Mouse (Mus musculus): ENCODE results near the gene Igfbp1.

The Igfbp1 gene

DNA sequence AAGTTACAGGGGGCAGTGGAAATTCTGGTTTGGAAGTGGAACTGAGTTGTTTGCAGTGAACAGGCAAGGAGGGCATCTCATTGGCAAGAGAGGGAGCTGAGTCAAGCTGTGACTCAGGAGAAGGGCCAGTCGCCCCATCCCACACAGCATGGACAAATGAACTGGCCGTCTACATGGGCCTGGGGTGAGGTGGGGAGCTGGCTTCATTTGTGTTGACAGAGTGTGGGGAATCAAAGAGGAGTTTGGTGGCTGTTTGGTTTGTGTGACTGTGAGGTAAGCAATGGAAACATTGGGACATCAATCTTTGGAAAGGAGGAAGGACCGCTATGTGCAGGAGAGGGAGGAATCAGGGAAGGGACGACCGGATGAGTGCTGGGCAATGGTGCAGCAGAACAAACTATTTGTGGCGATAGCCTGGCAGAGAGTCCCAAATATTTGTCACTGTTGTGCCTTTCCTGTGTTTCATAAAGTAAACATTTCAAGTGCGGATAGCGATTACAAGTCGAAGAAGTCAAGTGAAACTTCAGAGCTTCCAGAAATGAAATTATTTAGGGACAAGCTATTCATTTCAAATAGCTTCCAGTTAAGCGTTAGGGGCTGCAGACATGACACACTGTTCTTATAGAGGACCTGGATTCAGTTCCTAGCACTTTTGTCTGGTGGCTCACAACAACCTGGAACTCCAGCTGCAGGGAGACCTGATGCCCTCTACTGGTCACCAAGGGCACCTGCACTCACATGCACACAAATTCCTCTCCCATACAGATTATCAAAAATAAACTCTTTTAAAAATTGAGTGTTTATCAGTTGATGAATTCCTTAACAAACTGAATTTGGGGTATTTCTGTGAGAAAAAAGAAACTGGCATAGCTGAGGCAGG, 2.9 kb upstream of the Igfbp1 start:
- in situ Hi-C loops (cut with MboI; ENCODE audit: unreplicated experiment in 2 of 2), result no loop called here

DNA sequence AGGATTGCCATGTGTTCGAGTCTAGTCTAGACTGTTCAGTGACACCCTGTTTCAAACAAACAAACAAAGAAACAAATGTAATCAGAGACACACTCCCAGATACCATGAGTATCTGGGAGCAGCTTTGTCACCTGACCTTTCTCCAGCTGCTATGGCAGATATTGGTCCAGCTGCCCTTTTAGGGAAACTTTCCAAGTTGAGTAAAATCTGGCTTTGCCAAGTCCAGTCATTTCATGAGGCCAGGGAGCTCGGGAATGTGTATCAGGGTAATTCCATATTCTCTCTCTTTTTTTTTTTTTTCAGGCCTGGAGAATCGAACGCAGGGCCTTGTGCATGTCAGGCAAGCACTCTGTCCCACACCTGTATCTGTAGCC, 2.3 kb upstream of the Igfbp1 start:
- in situ Hi-C loops (cut with MboI; ENCODE audit: unreplicated experiment in 2 of 2), result no loop called here

DNA sequence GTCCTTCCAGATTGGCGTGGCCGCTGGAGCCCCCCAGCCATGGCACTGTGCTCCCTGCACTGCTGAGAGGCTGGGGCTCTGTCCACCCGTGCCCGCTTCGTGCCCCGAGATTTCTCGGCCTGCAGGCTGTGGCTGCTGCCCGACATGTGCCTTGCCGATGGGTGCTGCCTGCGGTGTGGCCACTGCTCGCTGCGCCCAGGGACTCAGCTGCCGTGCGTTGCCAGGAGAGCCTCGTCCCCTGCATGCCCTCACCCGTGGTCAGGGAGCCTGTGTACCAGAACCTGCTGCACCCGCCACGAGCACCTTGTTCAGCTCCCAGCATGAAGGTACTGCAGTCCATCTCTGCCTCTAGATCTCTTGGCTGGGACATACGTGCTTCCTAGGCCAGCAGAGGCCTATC, 424 bp downstream of the Igfbp1 start:
- in situ Hi-C loops (cut with MboI; ENCODE audit: unreplicated experiment in 2 of 2), result no loop called here

DNA sequence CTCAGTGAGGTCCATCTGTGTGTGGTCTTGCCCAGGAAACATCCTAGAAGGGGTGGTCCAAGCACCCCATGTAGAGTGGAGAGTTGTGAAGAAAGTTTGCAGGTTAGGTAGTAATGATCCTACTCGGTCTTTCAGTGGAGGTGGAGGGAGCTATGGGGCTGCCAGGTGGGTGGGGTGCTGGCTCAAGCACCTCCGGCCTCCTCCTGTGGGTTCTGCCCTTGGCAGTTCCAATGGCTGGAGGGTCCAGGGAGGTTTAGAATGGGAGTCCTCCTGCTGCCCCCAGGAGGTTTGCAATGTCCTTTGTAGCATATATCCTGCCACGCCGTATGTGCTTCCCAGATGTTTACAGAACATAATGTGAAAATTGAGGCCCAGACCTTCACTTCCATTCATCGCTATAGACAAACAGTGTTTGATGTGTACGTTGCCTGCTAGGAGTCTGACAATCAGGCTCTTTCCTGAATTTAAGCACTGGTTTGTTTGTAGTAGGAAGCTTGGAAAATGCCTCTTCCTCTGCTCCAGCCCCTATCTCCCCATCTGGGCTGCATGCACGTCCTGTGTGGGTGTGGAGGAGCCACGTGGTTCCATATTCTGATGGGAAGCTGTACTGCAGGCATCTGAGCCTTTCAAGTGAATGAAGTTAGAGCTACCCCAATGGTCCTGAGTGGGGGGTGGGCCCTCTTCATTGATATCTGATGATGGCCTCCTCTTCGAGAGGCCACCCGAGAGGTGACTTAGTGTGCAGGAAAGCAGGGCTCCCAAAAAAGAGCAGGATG, 1.1 kb downstream of the Igfbp1 start:
- in situ Hi-C loops (cut with MboI; ENCODE audit: unreplicated experiment in 2 of 2), result no loop called here

- in situ Hi-C loops (cut with MboI; ENCODE audit: unreplicated experiment in 2 of 2), result loop anchor here in 1 of 2 experiments (25.0 kb wide), 1 partner anchor 1312 kb away; no protein-coding TSS in a partner anchor
These were observed 2.3 kb downstream of the Igfbp1 start for GRCm38 (mm10) chr11:7199736-7200392.

DNA sequence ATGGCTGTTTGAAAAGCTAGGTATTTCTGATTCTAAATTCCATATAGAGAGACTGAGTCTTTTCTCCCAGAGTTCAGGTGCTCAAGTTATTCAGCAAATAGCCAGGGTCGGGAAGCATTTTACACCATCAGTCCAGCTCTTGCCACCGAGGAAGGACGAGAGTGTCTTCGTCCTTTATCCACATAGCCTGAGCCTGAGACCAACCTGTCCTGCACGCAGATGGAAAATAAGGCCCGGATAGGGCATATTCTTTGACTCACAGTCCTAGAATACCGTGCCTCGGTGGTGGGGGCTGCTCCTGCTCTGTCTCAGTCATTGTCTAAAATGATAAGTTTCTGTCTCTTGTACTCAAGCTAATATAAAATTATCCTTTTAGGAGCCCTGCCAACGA, 2.8 kb downstream of the Igfbp1 start:
- in situ Hi-C loops (cut with MboI; ENCODE audit: unreplicated experiment in 2 of 2), result loop anchor here in 1 of 2 experiments (25.0 kb wide), 1 partner anchor 1312 kb away; no protein-coding TSS in a partner anchor

DNA sequence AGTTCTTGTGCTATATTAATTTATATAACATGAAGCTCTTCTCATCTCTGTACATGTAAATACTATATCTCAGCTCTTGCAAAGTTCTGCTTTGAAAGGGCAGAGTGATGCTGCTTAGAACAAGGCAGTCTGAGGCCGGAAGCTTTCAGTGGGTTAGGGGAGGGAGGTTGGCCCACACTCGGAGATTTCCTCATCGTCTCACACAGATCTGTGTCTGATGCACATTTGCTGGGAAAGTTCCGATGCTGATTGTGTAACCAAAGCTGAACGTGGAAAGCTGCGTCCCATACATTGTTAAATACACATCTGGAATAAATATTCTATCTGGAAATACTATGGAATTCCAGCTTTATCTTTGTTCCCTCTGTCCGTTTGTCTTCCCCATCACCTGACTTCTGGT, 4.6 kb downstream of the Igfbp1 start:
- in situ Hi-C loops (cut with MboI; ENCODE audit: unreplicated experiment in 2 of 2), result loop anchor here in 1 of 2 experiments (25.0 kb wide), 1 partner anchor 1310 kb away; no protein-coding TSS in a partner anchor

DNA sequence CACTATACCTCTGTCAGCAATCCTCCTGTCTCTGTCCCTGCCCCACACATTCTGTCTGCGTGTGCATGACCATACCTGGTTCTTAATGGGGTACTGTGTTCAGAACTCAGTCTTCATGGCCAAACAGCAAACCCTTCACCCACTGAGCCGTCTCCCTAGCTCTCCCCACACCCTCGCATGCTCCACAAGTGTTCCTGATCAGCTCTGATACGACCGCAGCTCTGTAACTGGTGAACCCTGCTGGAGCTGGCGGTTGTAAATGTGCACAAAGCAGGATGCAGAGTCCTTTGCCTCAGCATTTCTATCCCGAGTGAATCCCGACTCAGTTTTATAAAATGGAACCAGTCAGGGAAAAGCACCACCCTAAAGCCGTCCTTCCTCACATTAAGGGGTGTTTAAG, 6.3 kb downstream of the Igfbp1 start:
- in situ Hi-C loops (cut with MboI; ENCODE audit: unreplicated experiment in 2 of 2), result loop anchor here in 1 of 2 experiments (25.0 kb wide), 1 partner anchor 1308 kb away; no protein-coding TSS in a partner anchor

DNA sequence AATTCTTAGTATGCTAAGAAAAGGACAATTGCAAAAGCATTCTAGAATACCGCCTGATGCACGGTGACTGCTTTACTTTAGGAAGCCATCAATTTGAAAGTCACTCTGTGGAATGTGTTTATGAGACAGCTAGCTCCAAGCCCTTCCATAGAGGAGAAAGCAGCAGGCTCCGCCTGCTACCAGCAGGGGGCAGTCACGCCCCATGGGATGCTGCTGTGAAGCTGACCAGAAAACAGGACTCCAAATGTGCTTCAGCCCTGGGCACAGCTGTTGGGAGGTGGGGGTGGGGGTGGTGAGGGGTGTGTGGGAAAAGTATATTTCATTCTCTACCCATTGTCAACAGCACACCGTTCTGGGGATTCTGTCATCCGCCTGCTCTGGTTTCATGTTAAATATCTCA, 12.8 kb downstream of the Igfbp1 start:
- in situ Hi-C loops (cut with MboI; ENCODE audit: unreplicated experiment in 2 of 2), result loop anchor here in 1 of 2 experiments (25.0 kb wide), 1 partner anchor 1302 kb away; no protein-coding TSS in a partner anchor

DNA sequence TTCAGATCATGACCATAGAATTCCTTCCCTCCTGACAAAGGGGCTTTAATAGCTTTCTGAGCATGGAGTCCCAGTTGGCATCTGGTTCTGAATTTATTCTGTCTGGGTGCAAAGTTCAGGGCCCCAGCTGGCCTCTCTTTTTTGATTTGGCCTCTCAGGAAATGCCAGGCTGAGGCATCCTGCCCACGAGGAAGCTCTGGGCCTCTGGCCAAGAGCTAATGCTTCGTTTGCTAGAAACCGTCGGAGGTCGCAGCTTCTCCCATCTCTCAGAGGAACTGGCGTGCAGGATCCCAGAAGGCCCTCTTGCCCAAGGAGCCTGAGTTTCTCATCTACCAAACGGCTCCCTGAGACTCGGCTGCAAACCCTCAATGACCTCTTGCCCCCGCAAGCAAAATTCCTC, 13.6 kb downstream of the Igfbp1 start:
- in situ Hi-C loops (cut with MboI; ENCODE audit: unreplicated experiment in 2 of 2), result loop anchor here in 1 of 2 experiments (25.0 kb wide), 1 partner anchor 1301 kb away; no protein-coding TSS in a partner anchor

GRCm38 (mm10) chr11:7212126-7212798, 14.7 kb downstream of the Igfbp1 start:
- in situ Hi-C loops (cut with MboI; ENCODE audit: unreplicated experiment in 2 of 2), result loop anchor here in 1 of 2 experiments (25.0 kb wide), 1 partner anchor 1300 kb away; no protein-coding TSS in a partner anchor

DNA sequence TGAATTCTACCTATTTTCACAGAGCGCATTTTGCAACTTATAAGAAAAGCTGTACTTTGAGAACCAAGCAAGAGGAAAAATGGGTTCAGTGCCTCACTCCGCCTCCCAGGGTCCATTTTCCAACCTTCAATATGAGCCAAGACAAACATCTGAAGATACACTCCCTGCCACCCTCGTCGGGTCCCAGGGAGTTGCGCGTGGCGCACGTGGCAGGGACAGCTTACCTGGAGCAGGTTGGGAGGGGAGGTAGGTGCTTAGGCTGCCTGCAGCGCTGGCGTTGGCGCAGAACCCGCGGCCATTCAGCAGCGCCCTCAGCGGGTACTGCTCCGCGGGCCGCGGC, 15.5 kb downstream of the Igfbp1 start:
- in situ Hi-C loops (cut with MboI; ENCODE audit: unreplicated experiment in 2 of 2), result loop anchor here in 1 of 2 experiments (25.0 kb wide), 1 partner anchor 1299 kb away; no protein-coding TSS in a partner anchor

GRCm38 (mm10) chr11:7213501-7214341, 16.1 kb downstream of the Igfbp1 start, which contains the start of gene Igfbp3:
Igfbp3 (minus strand) TSS chr11:7213923.
- in situ Hi-C loops (cut with MboI; ENCODE audit: unreplicated experiment in 2 of 2), result loop anchor here in 1 of 2 experiments (25.0 kb wide), 1 partner anchor 1299 kb away; no protein-coding TSS in a partner anchor

DNA sequence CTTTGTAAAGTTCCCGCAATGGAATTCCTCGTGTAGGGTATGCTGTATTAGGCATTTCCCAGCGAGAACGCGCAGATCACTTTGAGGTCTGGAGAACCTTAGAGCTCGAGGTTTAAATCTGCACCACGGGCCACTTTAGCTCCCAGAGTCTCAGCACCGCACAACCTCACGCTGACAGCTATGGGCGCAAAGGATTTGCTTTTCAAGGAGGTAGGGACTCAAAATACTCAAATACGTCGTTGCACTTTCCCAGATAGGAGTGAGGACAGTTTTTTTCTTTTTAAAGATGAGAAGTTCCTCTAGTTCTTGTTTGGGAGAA, 16.7 kb downstream of the Igfbp1 start:
- in situ Hi-C loops (cut with MboI; ENCODE audit: unreplicated experiment in 2 of 2), result loop anchor here in 1 of 2 experiments (25.0 kb wide), 1 partner anchor 1298 kb away; no protein-coding TSS in a partner anchor

DNA sequence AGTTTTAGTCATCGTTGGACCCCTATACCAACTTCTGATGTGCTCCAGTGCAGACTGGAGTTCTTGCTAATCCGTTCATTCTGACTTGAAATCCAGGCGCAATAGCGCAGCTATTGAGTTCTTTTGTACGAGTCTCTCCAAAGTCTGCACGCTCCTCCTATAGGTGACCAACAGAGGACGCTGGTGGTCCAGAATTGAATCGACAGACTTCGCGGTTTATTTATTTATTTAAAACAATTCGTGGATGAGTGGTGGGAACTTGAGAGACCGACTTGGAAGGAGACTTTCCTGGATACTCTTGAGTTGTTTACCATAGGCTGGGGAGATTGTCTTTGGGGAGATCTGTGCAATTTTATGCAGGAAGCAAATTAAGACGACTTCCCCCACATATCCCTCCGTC, 17.2 kb downstream of the Igfbp1 start:
- in situ Hi-C loops (cut with MboI; ENCODE audit: unreplicated experiment in 2 of 2), result loop anchor here in 1 of 2 experiments (25.0 kb wide), 1 partner anchor 1298 kb away; no protein-coding TSS in a partner anchor

GRCm38 (mm10) chr11:7215703-7216102, 18.1 kb downstream of the Igfbp1 start:
- in situ Hi-C loops (cut with MboI; ENCODE audit: unreplicated experiment in 2 of 2), result loop anchor here in 1 of 2 experiments (25.0 kb wide), 1 partner anchor 1297 kb away; no protein-coding TSS in a partner anchor

GRCm38 (mm10) chr11:7221826-7222225, 24.2 kb downstream of the Igfbp1 start:
- in situ Hi-C loops (cut with MboI; ENCODE audit: unreplicated experiment in 2 of 2), result loop anchor here in 1 of 2 experiments (25.0 kb wide), 1 partner anchor 1290 kb away; no protein-coding TSS in a partner anchor

DNA sequence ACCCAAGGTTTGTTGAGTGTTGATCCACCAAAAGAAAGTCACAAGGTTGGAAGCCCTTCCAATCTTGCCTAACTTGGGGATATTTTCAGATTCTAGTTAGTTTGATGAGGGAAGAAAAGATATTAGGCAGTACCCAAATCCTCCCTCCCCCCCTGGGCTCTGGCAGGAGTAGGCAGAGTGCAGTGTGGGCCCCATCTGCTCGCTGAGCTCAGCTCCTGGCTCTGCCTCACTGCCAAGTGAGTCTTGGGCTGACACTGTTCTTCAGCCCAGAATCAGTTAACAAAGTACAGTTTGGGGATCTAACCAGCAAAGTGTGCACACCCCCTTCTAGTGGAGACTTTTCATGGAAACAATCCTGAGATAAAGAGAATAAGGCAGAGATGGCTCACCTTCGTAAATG, 28.6 kb downstream of the Igfbp1 start:
- in situ Hi-C loops (cut with MboI; ENCODE audit: unreplicated experiment in 2 of 2), result loop anchor here in 1 of 2 experiments (25.0 kb wide), 1 partner anchor 1161 kb away; no protein-coding TSS in a partner anchor

Data from v-Abl transformed pro-B cells (cell line).